Mouse (Mus musculus) urinary bladder, postnatal 4 days (tissue): Measurements from ENCODE around the gene 1700012B07Rik.

Source experiments
- DNase-seq, 2 experiments: peaks; one replicate each; pipeline ENCODE4 v3.0.0; 2021 to 2022; ENCODE audit warnings: low spot score in 2 of 2

1700012B07Rik gene

DNA sequence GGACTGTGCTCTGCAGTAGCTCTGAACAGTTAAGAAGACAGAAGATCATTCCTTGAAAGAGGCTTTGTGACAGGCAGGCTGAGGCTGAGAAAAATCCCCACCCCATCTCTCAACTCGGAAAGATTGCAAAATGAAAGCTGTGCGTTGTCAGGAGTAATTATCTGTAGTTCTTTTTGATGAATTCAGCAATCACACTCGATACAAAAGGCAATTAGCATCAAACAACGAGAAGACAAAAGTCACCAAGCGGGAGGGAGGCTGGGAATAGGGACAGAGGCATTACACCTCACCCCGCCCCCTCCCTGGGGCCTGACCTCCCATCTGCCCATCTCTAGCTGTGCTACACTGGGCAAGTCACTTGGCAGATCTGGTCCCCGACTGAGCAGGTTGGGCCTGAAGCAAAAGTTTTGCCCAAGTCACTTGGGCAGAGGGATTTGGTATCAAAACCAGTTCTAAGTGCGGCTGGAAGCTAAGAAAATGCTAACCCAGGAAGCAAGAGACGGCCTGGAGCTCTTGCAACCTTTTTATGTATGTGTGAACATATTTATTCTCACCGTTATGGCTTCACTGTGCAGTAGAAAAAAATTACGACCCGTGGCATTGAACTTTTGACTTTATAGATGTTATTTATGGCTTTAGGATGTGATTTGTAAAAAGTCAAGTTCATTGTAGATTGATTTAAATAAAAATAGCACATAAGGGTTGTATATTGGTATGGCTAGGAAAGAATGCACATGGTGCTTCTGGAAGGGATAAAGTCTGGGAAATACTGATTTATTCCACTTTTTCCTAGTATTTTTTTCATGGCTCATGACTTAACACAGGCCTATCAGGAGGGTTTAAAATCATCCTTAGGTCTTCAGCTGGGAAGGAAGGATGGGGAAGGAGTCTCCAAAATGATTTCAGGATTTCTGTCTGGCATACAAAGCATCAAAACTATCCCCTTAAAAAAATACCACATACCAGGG is 75.9 kb downstream of the 1700012B07Rik start:
- DNase-seq: no peak

DNA sequence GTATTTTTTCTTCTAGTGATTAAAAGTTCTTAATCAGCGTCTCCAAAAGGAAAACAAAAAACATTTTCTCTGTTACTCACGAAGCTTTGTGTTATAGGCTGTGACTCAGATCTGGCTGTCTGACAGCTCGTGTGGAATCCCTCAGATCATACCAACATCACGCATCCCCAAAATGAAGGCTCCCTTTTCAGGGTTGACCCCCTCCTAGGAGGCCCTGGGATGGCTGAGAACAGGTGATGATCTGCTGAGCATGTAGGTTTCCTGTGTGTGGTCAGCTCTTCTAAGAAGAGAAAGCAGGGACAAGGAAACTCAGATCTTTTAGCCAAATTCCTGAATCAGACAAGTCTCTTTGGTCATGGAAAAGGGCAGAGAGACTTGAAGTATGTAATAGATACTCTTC is 82.6 kb downstream of the 1700012B07Rik start:
- DNase-seq: no peak

DNA sequence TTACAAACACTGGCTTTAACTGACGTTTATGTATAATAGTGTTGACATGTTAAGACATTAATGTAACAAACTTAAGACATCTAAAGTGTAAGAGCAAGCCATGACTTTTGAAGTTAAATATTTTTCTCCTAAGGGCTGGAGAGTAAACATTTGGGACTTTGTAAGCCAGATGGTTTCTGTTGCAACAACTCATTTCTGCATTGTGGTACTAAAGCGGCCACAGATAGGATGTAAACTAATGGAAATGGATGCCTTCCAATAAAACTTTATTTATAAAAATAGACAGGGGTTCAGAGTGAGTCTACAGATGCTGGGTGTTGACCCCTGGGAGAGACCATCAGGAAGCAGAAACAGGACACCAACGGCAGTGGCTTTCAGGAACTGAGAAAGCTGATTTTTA is 89.9 kb downstream of the 1700012B07Rik start:
- DNase-seq: no peak
